Mouse (Mus musculus): ENCODE measurements around the gene Soat1.
"Not testable (repeated sequence)": the region's sequence is repeated elsewhere in the genome, so short reads cannot be mapped to it uniquely, and the experiment has no call there.

The Soat1 gene

GRCm38 (mm10) chr1:156473961-156474503 lies at the start of gene Soat1:
TSS of gene Soat1 (minus strand) at chr1:156474331.
- peak; percentile 84 to 90 for DNase-seq (ENCODE audit: low spot score in 2 of 2)

DNA sequence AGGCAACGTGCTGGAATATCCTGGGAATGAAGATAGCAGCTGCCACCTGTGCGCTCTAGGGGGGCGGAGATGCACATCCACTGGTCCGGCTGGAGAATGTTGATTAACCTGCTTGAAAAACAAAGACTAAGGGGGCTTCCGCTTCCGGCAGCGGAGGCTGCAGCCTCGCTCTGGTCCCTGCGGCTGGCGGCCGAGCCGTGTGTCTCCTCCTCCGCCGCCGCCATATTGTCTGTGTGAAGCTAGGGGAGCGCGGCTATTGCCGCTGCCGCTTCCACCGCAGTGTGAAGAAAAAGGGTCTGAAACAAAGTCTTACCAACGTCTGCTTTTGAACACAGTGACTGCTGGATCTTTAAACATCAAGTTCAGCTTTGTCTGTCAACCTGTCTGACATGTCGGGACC lies 49.7 kb upstream of the Soat1 start, which contains the start of gene Gm10031:
TSS of gene Gm10031 (plus strand) at position 171 of the 400 bp plus-strand sequence.
- not testable (repeated sequence) for DNase-seq (ENCODE audit: low spot score in 2 of 2)

DNA sequence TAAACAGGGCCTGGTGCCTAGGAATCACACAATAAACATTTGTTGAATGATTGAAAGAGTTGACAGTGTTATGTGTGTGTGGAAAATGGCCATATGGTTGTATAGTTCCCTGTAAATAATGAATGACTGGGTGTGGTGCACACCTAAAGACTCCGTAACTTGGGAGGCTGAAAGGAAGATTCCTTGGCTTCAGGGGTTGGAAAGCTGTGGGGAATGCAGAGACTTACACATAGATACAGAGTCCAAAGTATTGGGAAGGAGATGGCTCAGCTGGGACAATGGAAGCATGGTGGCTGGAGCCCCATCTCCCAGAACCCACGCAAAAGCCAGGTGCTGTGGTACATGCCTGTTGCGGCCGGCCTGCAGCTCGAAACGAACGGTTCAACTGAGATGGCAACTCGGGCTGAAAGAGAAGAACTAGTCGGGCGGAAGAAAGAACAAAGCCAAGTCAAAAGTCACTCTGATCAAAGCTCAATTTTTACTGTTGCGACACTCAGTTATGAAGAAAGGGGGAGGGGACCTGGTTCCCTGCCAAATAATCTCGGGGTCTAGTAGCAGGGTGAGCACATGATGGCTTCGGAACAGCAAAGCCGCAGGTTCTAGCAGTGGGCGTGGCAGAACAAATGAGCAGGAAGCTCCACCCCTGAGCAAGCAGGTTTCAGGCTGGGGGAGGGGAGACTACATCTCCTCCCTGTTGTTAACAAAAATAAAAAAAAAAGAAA lies 47.8 kb upstream of the Soat1 start:
- DNase-seq (ENCODE audit: low spot score in 2 of 2) = no peak

DNA sequence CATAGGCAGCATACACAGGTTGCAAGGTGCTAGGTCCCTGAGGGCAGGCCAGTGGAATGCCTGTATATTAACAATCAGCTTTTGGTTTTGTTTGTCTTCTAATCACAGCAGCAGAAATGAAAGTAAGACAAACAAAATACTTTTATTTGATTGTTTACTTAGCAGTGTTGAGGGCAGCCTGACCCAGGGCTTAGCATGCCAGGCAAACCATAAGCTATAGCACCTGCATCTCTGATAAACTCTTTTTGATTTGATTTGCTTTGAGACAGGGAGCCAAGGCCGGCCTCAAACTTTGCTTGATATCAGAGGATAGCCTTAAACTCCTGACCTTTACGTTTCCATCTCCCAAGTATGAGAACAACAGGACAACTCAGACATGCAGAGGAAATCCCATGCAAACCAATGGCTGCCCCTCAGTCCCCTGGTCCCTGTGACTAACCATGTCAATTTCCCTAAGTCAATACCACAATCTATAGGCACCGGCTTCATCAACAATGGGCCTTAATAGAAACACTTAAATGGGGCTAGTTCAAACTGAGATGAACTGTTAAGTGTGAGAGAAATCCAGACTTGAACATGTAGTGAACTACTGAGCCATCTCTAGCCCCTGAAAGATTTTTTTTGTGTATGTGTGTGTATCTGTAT lies 46.1 kb upstream of the Soat1 start:
- no peak for DNase-seq (ENCODE audit: low spot score in 2 of 2)

DNA sequence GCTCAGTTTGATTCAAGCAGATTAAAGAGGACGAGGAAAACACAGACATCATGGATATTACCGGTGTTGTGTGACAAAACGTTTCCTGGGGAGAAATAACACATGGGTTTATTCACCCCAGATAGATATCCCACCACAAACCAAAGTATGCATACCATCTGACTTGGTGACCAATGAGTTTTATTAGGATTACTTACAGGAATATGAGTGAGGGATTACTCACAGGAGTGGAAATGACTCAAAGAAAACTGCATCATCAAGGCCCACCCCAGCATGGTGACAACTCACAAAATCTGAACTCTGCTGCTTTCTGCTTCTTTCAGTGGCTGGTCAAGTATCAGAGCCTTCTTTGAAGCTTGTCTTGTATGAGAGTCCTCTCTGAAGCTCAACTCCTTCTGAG lies 33.6 kb upstream of the Soat1 start:
- DNase-seq (ENCODE audit: low spot score in 2 of 2) = no peak

- no peak for DNase-seq (ENCODE audit: low spot score in 2 of 2)
These were observed 31.8 kb upstream of the Soat1 start for GRCm38 (mm10) chr1:156505901-156506300.

- DNase-seq (ENCODE audit: low spot score in 2 of 2) = no peak
These were observed 30.9 kb upstream of the Soat1 start for GRCm38 (mm10) chr1:156504945-156505523.

DNA sequence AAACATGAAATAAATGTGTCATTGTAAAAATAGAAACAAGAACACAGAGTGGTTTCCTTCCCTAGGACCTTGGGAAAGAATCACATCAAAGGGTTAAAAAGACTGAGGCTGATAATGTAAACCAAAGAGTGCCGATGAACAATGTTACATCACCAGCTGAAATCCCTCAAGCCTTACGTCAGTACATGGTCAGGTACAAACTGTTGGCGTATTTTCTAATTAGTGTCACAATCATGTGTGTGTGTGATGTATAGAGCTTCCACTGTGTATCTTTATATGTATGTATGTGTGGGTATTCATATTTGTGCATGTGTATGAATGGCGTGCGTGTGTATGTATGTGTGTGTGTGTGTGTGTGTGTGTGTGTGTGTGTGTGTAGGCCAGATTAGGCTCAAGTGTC lies 22.8 kb upstream of the Soat1 start:
- no peak for DNase-seq (ENCODE audit: low spot score in 2 of 2)

DNA sequence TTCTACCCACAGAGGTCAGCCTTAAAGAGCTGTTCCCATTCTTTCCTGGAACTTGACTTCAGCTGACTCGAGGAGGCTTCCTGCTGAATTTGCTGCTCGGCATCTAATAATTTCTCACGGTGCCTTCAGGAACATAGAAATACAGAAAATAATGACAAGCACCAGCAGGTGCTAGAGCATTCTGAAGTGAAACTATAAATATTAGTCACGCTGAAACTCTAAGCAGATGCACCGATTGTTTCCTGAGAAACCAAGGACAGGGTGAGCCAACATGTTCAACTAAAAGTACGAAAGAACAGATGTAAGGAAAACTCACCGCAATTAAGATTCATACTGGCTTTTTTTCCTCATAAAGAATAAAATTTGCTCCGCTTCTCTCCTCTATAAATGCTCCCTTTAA lies 20.9 kb upstream of the Soat1 start:
- peak; percentile 10 to 21 for DNase-seq (ENCODE audit: low spot score in 2 of 2)

DNA sequence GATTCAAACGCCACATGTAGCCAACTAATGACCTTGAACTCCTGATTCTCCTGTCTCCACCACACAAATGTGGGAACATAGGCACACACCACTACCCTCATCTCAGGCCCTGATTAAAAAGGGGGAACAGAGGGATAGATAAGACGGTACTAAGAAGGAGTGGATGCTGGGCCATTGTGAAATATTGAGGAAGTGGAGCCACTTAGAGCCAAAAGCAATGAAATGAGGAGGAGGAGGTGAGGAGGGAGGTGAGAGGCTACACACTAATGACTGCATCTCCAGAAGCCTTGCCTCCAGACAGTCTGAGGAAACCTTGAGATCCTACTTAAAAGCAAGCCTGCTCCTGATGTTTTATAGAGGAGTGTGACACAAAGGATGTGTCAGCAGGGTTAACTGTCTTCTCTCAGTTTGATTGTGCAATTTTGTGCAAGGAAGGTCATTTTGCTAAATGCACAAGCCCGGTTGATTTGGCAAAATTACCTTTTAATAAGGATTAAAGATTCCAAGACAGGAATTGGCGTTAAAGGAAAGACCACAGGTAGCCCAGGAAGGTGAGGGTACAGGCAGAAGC lies 17.2 kb upstream of the Soat1 start:
- DNase-seq (ENCODE audit: low spot score in 2 of 2) = no peak

DNA sequence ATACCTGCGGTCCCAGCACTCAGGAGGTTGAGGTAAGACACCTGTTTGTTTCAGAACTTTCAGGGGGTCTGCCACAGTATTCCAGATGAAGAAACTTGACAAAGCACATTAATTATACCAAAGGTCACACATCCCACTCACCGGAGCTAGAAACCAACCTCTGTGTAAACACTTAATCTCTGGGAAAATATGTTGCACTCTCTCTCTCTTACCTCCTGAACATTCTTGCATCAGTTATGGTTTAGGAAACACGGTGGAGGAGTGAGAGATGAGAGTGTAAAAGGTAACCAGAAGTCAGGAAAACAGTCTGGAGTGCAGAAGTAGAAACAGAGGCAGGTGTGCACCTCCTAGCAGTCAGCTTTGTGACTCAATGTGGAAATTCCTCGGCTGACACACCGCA lies 13.9 kb upstream of the Soat1 start:
- no peak for DNase-seq (ENCODE audit: low spot score in 2 of 2)

DNA sequence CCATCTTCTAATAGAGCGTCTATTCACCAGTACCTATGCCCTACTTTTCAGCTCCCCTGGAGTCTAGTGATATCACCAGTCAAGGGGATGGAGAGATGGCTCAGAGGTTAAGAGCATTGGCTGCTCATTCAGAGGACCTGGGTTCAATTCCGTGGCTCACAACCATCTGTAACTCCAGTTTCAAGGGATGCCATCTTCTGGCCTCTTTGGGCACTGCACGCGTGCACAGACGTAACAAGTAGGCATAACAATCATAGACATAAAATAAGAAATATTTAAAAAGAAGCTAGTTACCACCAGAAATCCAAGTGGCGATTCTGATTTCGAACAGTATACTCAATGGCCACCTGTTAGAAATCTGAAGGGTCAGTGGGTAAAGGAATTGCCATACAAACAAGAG lies 13.4 kb upstream of the Soat1 start:
- no peak for DNase-seq (ENCODE audit: low spot score in 2 of 2)

- no peak for DNase-seq (ENCODE audit: low spot score in 2 of 2)
These were observed 7.7 kb upstream of the Soat1 start for GRCm38 (mm10) chr1:156481826-156482225.

- no peak for DNase-seq (ENCODE audit: low spot score in 2 of 2)
These were observed 2.4 kb upstream of the Soat1 start for GRCm38 (mm10) chr1:156476535-156476934.

- DNase-seq (ENCODE audit: low spot score in 2 of 2) = no peak
These were observed 1.9 kb upstream of the Soat1 start for GRCm38 (mm10) chr1:156476016-156476415.

DNA sequence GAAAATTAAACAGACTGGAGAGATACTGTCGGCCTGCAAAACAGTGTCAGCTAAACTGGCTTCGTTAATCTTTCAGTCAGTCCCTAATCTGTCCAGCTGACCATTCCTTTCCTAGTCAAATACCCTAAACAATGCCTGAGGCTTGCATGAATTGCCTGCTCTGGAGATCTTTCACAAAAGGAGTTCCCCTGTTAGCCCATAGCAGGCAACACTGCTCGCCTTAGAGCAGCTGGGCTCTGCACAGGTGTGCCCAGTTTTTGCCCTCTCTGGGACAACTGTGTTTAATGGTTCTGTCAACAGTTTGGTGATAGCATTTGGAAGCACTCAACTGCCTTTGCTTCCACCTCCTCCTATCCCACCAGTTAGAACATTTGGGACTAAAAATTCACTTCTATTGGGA lies 723 bp upstream of the Soat1 start:
- DNase-seq (ENCODE audit: low spot score in 2 of 2) = no peak

GRCm38 (mm10) chr1:156473003-156473402 lies 1.1 kb downstream of the Soat1 start:
- DNase-seq (ENCODE audit: low spot score in 2 of 2) = no peak

- no peak for DNase-seq (ENCODE audit: low spot score in 2 of 2)
These were observed 2.2 kb downstream of the Soat1 start for GRCm38 (mm10) chr1:156471955-156472354.

DNA sequence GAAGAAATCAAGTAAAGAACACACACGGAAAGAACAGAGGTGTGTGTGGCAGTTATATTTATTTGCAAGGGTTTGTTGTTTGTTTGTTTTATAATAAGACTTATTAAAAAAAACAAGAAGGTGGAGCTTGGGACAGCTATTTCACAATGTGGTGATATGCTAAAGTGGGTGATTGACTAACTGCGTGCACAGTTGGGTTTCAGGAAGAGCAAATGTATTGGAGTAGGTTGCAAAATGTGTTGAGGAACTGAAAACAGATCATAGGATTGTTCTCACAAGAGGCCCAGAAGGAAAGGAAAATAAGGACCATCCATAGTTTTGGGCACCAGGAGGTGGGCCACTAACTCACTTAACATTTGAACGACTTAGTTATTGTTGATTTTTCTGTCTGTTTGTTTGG lies 3.1 kb downstream of the Soat1 start:
- no peak for DNase-seq (ENCODE audit: low spot score in 2 of 2)

- DNase-seq (ENCODE audit: low spot score in 2 of 2) = no peak
These were observed 3.6 kb downstream of the Soat1 start for GRCm38 (mm10) chr1:156470557-156470956.

- DNase-seq (ENCODE audit: low spot score in 2 of 2) = no peak
These were observed 5.6 kb downstream of the Soat1 start for GRCm38 (mm10) chr1:156468576-156468975.

GRCm38 (mm10) chr1:156467655-156468255 lies 6.4 kb downstream of the Soat1 start:
- peak; percentile 23 to 38 for DNase-seq (ENCODE audit: low spot score in 2 of 2)

Data from right cerebral cortex, adult 2 months (tissue).